Mouse (Mus musculus): ENCODE data around the gene Fgfr4. TPM values are rescaled to one million over a fixed set of nuclear protein-coding genes. Genes with fewer than 3 reads are reported as not detected.

Fgfr4 gene
- total and polyA plus RNA-seq, 3 experiments = not detected

DNA sequence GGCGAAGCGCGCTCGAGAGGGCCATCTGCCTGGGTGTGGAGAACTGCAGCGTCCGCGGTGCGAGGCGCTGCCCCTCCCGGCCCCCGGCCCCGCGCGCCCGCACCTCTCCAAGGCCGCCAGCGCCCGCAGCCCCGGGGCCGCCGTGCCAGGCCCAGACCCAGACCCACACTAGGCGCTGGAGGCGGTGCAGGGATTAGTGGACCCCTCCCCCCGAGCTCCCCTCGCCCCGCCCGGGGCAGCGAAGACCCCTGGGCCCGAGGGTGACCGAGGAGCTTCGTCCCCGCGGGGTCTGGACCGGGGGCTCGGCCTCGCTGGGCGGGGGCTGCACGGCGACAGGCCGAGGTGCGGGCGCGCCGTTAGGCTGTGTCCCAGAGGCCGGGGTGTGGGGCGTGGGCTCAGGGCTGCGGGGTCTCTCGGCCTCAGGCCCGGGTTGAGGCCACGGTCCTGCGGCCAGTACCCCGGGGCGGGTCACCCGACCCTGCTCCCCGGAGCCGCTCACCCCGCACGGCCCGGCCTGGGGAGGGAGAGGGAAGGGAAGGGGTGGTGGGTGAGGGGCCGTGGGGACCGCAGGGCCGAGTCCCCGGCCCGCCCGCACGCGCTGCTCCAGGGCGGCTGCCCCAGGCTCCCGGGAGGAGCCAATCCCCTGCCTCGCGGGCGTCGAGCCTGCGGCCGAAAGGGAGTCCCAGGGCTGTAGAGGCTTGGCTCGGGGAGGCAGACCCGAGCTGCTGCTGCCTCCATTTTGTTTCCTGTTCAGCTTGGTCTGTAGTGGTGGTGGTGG lies 57.9 kb downstream of the Fgfr4 start:
- Histone ChIP-seq H3K4me1 (ENCODE audit: control insufficient read depth in 1 of 2, insufficient read depth in 2 of 2, low read length in 2 of 2) (peaks cover 0 to 10% of the 10 kb centered on the region in 2 experiments; a peak in 2 of 4 replicates), H3K27me3 (ENCODE audit: control insufficient read depth in 1 of 2, insufficient read depth in 2 of 2, low read length in 2 of 2) (no peaks in the 10 kb centered on the region), H3K27ac (ENCODE audit: control insufficient read depth, low read depth, low read length) (no peak overlapping the region), H3K36me3 (ENCODE audit: control insufficient read depth in 1 of 2, insufficient read depth in 2 of 2, low read length in 2 of 2) (peaks cover 0 to 11% of the 10 kb centered on the region in 2 experiments; a peak in 3 of 4 replicates), H3K9me3 (replicated peaks; ENCODE audit: insufficient read depth, low read length) (no peaks in the 10 kb centered on the region), H3K79me2 (ENCODE audit: control insufficient read depth, insufficient read depth, low read length, poor library complexity) (peaks cover 5% of the 10 kb centered on the region), H3K9ac (ENCODE audit: control insufficient read depth, low read depth, low read length, poor library complexity, severe bottlenecking) (no peak overlapping the region), H3K4me3 (ENCODE audit: control insufficient read depth in 1 of 2, insufficient read depth in 1 of 2, low read depth in 2 of 2, low read length in 2 of 2) (no peak overlapping the region)
- DNase-seq (ENCODE audit: low read depth, low spot score) = no peak
- TF ChIP-seq MYC (IDR thresholded peaks at IDR 0.05; ENCODE audit: low read depth, low read length) = no peak
- TF ChIP-seq POLR2A (IDR thresholded peaks at IDR 0.05; ENCODE audit: control insufficient read depth in 1 of 2, insufficient read depth in 1 of 2, low read depth in 1 of 2, low read length in 2 of 2, poor library complexity in 1 of 2) = 0 out of 4 replicates have a peak, but pooled peaks of 1 of the 2 experiments have one; percentile 16

GRCm38 (mm10) chr13:55210971-55211220 lies 58.5 kb downstream of the Fgfr4 start:
- no peak for TF ChIP-seq E2F4 (IDR thresholded peaks at IDR 0.05; ENCODE audit: borderline replicate concordance, low read depth, low read length)
- no peak for TF ChIP-seq CTCF (IDR thresholded peaks at IDR 0.05 in 2 of 3, conservative IDR thresholded peaks at IDR 0.05 in 1 of 3; ENCODE audit: control insufficient read depth in 1 of 3, insufficient read depth in 1 of 3, low read depth in 2 of 3, low read length in 3 of 3, poor library complexity in 1 of 3, severe bottlenecking in 1 of 3)
- TF ChIP-seq RCOR1 (IDR thresholded peaks at IDR 0.05; ENCODE audit: low read depth, low read length) = no peak
- TF ChIP-seq MAFK (IDR thresholded peaks at IDR 0.05; ENCODE audit: borderline replicate concordance, low read depth, low read length) = no peak
- Histone ChIP-seq H3K27ac (ENCODE audit: control insufficient read depth, low read depth, low read length) (no peak overlapping the region), H3K27me3 (ENCODE audit: control insufficient read depth in 1 of 2, insufficient read depth in 2 of 2, low read length in 2 of 2) (no peaks in the 10 kb centered on the region), H3K4me1 (ENCODE audit: control insufficient read depth in 1 of 2, insufficient read depth in 2 of 2, low read length in 2 of 2) (peaks cover 0 to 10% of the 10 kb centered on the region in 2 experiments; a peak in 2 of 4 replicates), H3K9me3 (replicated peaks; ENCODE audit: insufficient read depth, low read length) (no peaks in the 10 kb centered on the region), H3K4me3 (ENCODE audit: control insufficient read depth in 1 of 2, insufficient read depth in 1 of 2, low read depth in 2 of 2, low read length in 2 of 2) (no peak overlapping the region), H3K36me3 (ENCODE audit: control insufficient read depth in 1 of 2, insufficient read depth in 2 of 2, low read length in 2 of 2) (peaks cover 0 to 14% of the 10 kb centered on the region in 2 experiments; a peak in 3 of 4 replicates), H3K9ac (ENCODE audit: control insufficient read depth, low read depth, low read length, poor library complexity, severe bottlenecking) (no peak overlapping the region), H3K79me2 (ENCODE audit: control insufficient read depth, insufficient read depth, low read length, poor library complexity) (peaks cover 7% of the 10 kb centered on the region)
- no peak for DNase-seq (ENCODE audit: low read depth, low spot score)

DNA sequence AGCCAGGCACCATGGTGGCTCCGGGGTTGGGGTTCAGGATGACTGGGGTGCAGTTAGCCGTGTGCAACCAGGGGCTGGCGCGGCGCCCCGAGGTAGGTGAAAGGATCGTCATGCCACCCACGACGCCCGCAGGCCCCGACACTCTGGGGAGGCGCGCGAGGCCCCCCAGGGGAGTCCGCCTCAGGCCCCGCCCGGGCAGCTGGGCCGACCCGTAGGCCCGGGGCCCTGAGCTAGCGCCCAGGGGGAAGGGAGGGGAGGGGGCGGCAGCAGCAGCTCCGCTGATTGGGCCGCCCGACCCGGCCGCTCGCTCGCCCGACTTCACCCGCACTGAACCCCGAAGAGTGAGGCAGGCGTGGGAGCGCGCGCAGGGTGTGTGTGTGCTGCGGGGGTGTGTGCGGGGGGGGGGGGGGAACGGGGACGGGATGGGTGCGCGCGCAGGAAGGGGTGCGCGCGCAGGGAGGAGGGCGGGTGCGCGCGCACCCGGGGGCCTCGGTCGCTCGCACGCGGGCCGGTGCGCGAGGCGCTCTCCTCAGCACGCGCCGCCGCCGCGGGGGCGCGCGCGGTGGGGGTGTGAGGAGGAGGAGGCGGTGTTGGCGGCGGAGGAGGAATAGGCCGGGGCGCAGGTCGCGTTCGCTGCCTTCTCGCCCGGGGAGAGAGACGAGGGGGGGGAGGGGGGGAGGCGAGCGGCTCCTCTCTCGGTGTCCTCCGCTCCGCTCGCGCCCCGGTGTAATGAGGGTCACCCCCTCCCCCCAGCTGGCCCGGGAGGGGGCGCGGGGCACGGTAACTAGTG lies 59.0 kb downstream of the Fgfr4 start:
- Histone ChIP-seq H3K79me2 (ENCODE audit: control insufficient read depth, insufficient read depth, low read length, poor library complexity) (peaks cover 9% of the 10 kb centered on the region), H3K4me1 (ENCODE audit: control insufficient read depth in 1 of 2, insufficient read depth in 2 of 2, low read length in 2 of 2) (peaks cover 0 to 10% of the 10 kb centered on the region in 2 experiments; a peak in 2 of 4 replicates), H3K36me3 (ENCODE audit: control insufficient read depth in 1 of 2, insufficient read depth in 2 of 2, low read length in 2 of 2) (peaks cover 0 to 16% of the 10 kb centered on the region in 2 experiments; a peak in 3 of 4 replicates), H3K9me3 (replicated peaks; ENCODE audit: insufficient read depth, low read length) (no peaks in the 10 kb centered on the region), H3K27me3 (ENCODE audit: control insufficient read depth in 1 of 2, insufficient read depth in 2 of 2, low read length in 2 of 2) (no peaks in the 10 kb centered on the region), H3K9ac (ENCODE audit: control insufficient read depth, low read depth, low read length, poor library complexity, severe bottlenecking) (peak overlapping the region; percentile 97), H3K4me3 (ENCODE audit: control insufficient read depth in 1 of 2, insufficient read depth in 1 of 2, low read depth in 2 of 2, low read length in 2 of 2) (peak overlapping the region; percentile 74 to 87; a peak in 3 of 4 replicates), H3K27ac (ENCODE audit: control insufficient read depth, low read depth, low read length) (no peak overlapping the region)
- TF ChIP-seq SMC3 (IDR thresholded peaks at IDR 0.05; ENCODE audit: low read depth, low read length) (no peak), MAZ (IDR thresholded peaks at IDR 0.05; ENCODE audit: low read depth, low read length) (0 out of 2 replicates have a peak, but pooled peaks have one; percentile 48)
- DNase-seq (ENCODE audit: low read depth, low spot score) = peak; percentile 51
